Mouse (Mus musculus): Measurements from ENCODE around the gene Dst. TPM values are rescaled to one million over a fixed set of nuclear protein-coding genes. Genes with fewer than 3 reads are reported as not detected.
A peak's percentile ranks its signal among the peaks of the same experiment; 100 is the strongest.

The Dst gene
- total and polyA plus RNA-seq, 2 experiments from 2014 or later = 21.7 to 106 TPM

DNA sequence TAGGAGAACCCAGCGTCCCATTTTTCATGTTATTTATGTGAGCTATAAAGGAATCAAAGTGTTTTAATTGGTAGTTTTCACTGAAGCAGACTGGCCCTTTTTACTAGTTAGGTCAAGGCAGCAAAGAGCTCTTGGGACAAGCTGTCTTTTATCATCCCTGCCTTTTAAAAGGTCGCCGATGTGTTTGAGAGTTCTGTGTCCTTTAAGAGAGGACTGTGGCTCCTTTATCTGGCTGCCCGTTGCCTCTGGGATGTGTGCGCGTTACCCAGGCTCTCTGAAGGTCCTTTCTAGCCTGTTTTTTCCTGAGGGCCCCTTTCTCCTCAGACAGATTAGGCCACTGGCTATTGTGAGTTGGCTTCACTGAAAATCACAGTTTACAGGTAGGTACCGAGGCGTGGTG, 198.6 kb downstream of the Dst start:
- DNase-seq (ENCODE audit: low spot score) = no peak
- peaks cover 47% of the 10 kb centered on the region for H3K4me1 ChIP-seq (ENCODE audit: control insufficient read depth, insufficient read depth)
- peak overlapping the region; percentile 26 for H3K4me2 ChIP-seq (ENCODE audit: low read depth, low read length)
- no peaks in the 10 kb centered on the region for H3K27me3 ChIP-seq (ENCODE audit: control insufficient read depth, insufficient read depth, low read length)
- no peak overlapping the region for H3K4me3 ChIP-seq (ENCODE audit: low read depth, low read length)
- no peak overlapping the region for H3K9ac ChIP-seq (replicated peaks; ENCODE audit: low read depth, low read length)
- WGBS = 25% methylated on average over 8 of the region's 8 CpGs
- H3K27ac ChIP-seq (ENCODE audit: low read depth) = peak overlapping the region; percentile 4; the same call in 1 of the 2 replicates
- TF ChIP-seq EP300 (IDR thresholded peaks at IDR 0.05; ENCODE audit: low read depth) = no peak
- TF ChIP-seq CTCF (IDR thresholded peaks at IDR 0.05; ENCODE audit: low read depth) = no peak
- no peaks in the 10 kb centered on the region for H3K9me3 ChIP-seq (replicated peaks; ENCODE audit: control insufficient read depth, low read length)
- ATAC-seq (ENCODE audit: insufficient read depth, low read depth) = no peak
- no peaks in the 10 kb centered on the region for H3K36me3 ChIP-seq (replicated peaks; ENCODE audit: control insufficient read depth, insufficient read depth, low read length)

DNA sequence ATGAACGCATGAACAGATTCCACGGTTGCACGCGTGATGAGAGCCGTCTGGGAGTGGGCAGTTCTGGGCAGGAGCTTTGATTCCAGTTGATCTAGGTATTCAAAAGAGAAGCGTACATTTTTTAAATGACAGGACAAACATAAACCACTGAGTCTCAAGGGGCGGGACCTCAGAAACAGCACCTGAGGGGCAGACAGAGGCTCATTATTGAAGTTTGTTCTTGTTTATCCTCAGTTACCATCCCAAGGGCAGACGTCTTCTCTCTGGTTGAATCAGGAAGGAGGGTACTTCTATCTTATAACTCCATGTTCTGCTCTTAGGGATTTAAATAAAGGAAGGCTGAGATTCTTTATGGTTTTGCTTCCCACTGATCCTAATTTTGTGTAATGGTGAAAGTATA, 199.1 kb downstream of the Dst start:
- WGBS = 57% methylated on average over 8 of the region's 8 CpGs
- peak overlapping the region; percentile 4; the same call in 1 of the 2 replicates for H3K27ac ChIP-seq (ENCODE audit: low read depth)

DNA sequence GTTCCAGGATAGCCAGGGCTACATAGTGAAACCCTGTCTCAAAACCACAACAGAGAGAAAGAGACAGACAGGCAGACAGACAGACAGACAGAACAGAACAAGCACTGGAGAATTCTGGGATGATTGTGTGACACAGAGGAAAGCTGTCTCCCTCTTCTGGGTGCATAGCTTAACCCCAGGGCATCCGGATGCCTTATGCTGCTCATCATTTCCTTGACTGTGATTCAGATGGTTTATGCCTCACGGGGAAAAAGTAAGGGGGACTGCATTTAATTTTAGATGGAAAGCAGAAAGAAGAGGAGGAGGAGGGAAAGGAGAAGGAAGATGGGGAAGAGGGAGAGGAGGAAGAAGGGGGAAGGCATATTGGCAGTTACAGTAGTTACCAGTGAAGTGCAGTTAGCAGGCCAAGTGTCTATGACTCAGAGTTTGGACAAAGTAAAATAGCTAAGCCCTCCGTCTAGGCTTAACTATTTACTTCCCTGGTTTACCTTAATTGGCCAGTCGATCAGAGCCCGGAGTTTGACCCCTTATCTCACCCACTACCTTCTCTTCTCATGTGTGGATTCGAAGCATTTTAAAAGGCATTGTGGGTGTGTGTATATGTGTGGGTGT, 201.7 kb downstream of the Dst start:
- Histone ChIP-seq H3K4me2 (ENCODE audit: low read depth, low read length) (no peak overlapping the region), H3K4me3 (ENCODE audit: low read depth, low read length) (no peak overlapping the region), H3K9ac (replicated peaks; ENCODE audit: low read depth, low read length) (no peak overlapping the region), H3K27me3 (ENCODE audit: control insufficient read depth, insufficient read depth, low read length) (no peaks in the 10 kb centered on the region), H3K36me3 (replicated peaks; ENCODE audit: control insufficient read depth, insufficient read depth, low read length) (peaks cover 10% of the 10 kb centered on the region), H3K9me3 (replicated peaks; ENCODE audit: control insufficient read depth, low read length) (no peaks in the 10 kb centered on the region), H3K4me1 (ENCODE audit: control insufficient read depth, insufficient read depth) (peaks cover 34% of the 10 kb centered on the region), H3K27ac (ENCODE audit: low read depth) (peak overlapping the region; percentile 30; the same call in 1 of the 2 replicates)
- DNase-seq (ENCODE audit: low spot score) (no peak), ATAC-seq (ENCODE audit: insufficient read depth, low read depth) (no peak)
- 52% methylated on average over 6 of the region's 6 CpGs for WGBS
- TF ChIP-seq EP300 (IDR thresholded peaks at IDR 0.05; ENCODE audit: low read depth) (no peak), CTCF (IDR thresholded peaks at IDR 0.05; ENCODE audit: low read depth) (no peak)

More for the DNA sequence above, 199.1 kb downstream of the Dst start:
- no peak overlapping the region for H3K4me3 ChIP-seq (ENCODE audit: low read depth, low read length)
- peaks cover 47% of the 10 kb centered on the region for H3K4me1 ChIP-seq (ENCODE audit: control insufficient read depth, insufficient read depth)
- ATAC-seq (ENCODE audit: insufficient read depth, low read depth) (no peak), DNase-seq (ENCODE audit: low spot score) (no peak)
- H3K4me2 ChIP-seq (ENCODE audit: low read depth, low read length) = peak overlapping the region; percentile 26
- H3K9me3 ChIP-seq (replicated peaks; ENCODE audit: control insufficient read depth, low read length) = no peaks in the 10 kb centered on the region
- no peaks in the 10 kb centered on the region for H3K27me3 ChIP-seq (ENCODE audit: control insufficient read depth, insufficient read depth, low read length)
- TF ChIP-seq EP300 (IDR thresholded peaks at IDR 0.05; ENCODE audit: low read depth) (no peak), CTCF (IDR thresholded peaks at IDR 0.05; ENCODE audit: low read depth) (no peak)
- no peaks in the 10 kb centered on the region for H3K36me3 ChIP-seq (replicated peaks; ENCODE audit: control insufficient read depth, insufficient read depth, low read length)
- H3K9ac ChIP-seq (replicated peaks; ENCODE audit: low read depth, low read length) = no peak overlapping the region

DNA sequence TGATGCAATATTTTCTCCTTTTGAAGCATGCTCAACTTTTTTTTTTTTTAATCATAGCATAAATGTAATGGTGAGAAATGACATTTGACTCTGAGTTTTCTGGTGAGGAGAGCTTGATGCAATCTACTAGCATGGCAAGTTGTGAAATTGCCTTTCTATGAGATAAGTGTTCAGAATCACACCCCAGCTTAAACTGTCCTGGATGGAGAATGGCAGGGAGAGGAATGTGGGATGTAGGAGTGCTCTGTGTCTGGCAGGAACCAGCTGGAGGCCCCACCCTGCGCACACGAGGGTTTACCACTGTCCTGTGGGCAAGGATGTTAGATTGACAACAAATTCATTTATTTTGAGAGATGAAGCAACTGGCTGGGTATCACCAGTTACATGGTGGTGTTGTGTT, 202.8 kb downstream of the Dst start:
- 29% methylated on average over 2 of the region's 2 CpGs for WGBS
- Histone ChIP-seq H3K4me2 (ENCODE audit: low read depth, low read length) (no peak overlapping the region), H3K4me3 (ENCODE audit: low read depth, low read length) (no peak overlapping the region), H3K27ac (ENCODE audit: low read depth) (no peak overlapping the region), H3K36me3 (replicated peaks; ENCODE audit: control insufficient read depth, insufficient read depth, low read length) (peaks cover 10% of the 10 kb centered on the region), H3K9ac (replicated peaks; ENCODE audit: low read depth, low read length) (no peak overlapping the region), H3K27me3 (ENCODE audit: control insufficient read depth, insufficient read depth, low read length) (no peaks in the 10 kb centered on the region), H3K4me1 (ENCODE audit: control insufficient read depth, insufficient read depth) (peaks cover 32% of the 10 kb centered on the region), H3K9me3 (replicated peaks; ENCODE audit: control insufficient read depth, low read length) (no peaks in the 10 kb centered on the region)
- DNase-seq (ENCODE audit: low spot score) (no peak), ATAC-seq (ENCODE audit: insufficient read depth, low read depth) (no peak)
- TF ChIP-seq EP300 (IDR thresholded peaks at IDR 0.05; ENCODE audit: low read depth) (no peak), CTCF (IDR thresholded peaks at IDR 0.05; ENCODE audit: low read depth) (no peak)

DNA sequence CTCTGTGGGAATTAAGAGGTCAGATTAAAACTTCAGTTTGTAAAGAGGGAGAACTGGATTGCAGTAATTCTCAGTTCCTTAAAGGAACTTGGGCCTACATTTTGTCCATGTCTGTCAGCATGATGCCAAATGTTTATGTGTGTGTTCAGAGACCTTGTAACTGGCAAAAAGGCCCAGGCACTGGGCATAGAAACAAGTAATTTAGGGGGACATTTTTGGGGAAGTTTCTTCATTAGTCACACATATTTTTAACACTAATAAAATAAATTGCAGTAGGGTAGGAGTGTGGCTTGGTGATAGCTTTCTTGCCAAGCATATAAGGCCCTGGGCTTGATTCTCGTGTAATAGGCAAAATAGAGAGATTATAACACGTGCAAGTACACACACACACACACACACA, 203.9 kb downstream of the Dst start:
- TF ChIP-seq EP300 (IDR thresholded peaks at IDR 0.05; ENCODE audit: low read depth) = no peak
- no peak for TF ChIP-seq CTCF (IDR thresholded peaks at IDR 0.05; ENCODE audit: low read depth)
- Histone ChIP-seq H3K36me3 (replicated peaks; ENCODE audit: control insufficient read depth, insufficient read depth, low read length) (peaks cover 15% of the 10 kb centered on the region), H3K4me3 (ENCODE audit: low read depth, low read length) (no peak overlapping the region), H3K27ac (ENCODE audit: low read depth) (no peak overlapping the region), H3K9me3 (replicated peaks; ENCODE audit: control insufficient read depth, low read length) (no peaks in the 10 kb centered on the region), H3K27me3 (ENCODE audit: control insufficient read depth, insufficient read depth, low read length) (no peaks in the 10 kb centered on the region), H3K4me1 (ENCODE audit: control insufficient read depth, insufficient read depth) (peaks cover 32% of the 10 kb centered on the region), H3K9ac (replicated peaks; ENCODE audit: low read depth, low read length) (no peak overlapping the region), H3K4me2 (ENCODE audit: low read depth, low read length) (no peak overlapping the region)
- DNase-seq (ENCODE audit: low spot score) (no peak), ATAC-seq (ENCODE audit: insufficient read depth, low read depth) (no peak)
- 89% methylated on average over 2 of the region's 2 CpGs for WGBS

DNA sequence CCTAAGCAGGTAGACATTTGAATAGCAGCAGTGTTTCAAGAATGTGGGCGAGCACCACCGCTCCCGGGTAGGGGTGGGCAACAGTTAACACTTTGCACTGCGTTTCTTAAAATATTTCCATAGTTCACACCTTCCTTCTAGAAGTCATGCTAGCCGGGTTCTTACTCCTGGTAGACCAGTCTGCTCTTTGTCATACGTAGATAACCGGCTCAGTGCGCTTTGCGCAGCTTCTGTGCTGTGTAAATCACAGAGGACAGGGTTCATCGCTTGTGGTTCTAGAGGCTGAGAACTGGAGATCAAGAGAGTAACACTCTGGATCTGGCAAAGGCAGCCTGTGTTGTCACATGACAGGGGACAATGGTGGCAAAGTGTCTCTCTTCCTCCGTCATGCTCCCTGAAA, 208.4 kb downstream of the Dst start:
- Histone ChIP-seq H3K27ac (ENCODE audit: low read depth) (peak overlapping the region; percentile 47), H3K4me3 (ENCODE audit: low read depth, low read length) (no peak overlapping the region), H3K9ac (replicated peaks; ENCODE audit: low read depth, low read length) (no peak overlapping the region), H3K27me3 (ENCODE audit: control insufficient read depth, insufficient read depth, low read length) (no peaks in the 10 kb centered on the region), H3K9me3 (replicated peaks; ENCODE audit: control insufficient read depth, low read length) (no peaks in the 10 kb centered on the region), H3K4me2 (ENCODE audit: low read depth, low read length) (no peak overlapping the region), H3K36me3 (replicated peaks; ENCODE audit: control insufficient read depth, insufficient read depth, low read length) (peaks cover 19% of the 10 kb centered on the region), H3K4me1 (ENCODE audit: control insufficient read depth, insufficient read depth) (peaks cover 13% of the 10 kb centered on the region; the same call in 1 of the 2 replicates)
- TF ChIP-seq CTCF (IDR thresholded peaks at IDR 0.05; ENCODE audit: low read depth) (no peak), EP300 (IDR thresholded peaks at IDR 0.05; ENCODE audit: low read depth) (no peak)
- WGBS = 32% methylated on average over 11 of the region's 11 CpGs
- no peak for DNase-seq (ENCODE audit: low spot score)
- ATAC-seq (ENCODE audit: insufficient read depth, low read depth) = no peak

Data from heart, postnatal 0 days (tissue).